Mouse (Mus musculus): ENCODE data around the gene Pcgf3. TPM values are rescaled to one million over a fixed set of nuclear protein-coding genes. Genes with fewer than 3 reads are reported as not detected.

The Pcgf3 gene
- 11.9 TPM for polyA plus RNA-seq (2014; fragmentation: Illumina TruSeq; extraction: RNeasy Lipid Tissue Mini Kit (QIAGEN cat#74804); ENCODE audit: low read depth, low replicate concordance)

DNA sequence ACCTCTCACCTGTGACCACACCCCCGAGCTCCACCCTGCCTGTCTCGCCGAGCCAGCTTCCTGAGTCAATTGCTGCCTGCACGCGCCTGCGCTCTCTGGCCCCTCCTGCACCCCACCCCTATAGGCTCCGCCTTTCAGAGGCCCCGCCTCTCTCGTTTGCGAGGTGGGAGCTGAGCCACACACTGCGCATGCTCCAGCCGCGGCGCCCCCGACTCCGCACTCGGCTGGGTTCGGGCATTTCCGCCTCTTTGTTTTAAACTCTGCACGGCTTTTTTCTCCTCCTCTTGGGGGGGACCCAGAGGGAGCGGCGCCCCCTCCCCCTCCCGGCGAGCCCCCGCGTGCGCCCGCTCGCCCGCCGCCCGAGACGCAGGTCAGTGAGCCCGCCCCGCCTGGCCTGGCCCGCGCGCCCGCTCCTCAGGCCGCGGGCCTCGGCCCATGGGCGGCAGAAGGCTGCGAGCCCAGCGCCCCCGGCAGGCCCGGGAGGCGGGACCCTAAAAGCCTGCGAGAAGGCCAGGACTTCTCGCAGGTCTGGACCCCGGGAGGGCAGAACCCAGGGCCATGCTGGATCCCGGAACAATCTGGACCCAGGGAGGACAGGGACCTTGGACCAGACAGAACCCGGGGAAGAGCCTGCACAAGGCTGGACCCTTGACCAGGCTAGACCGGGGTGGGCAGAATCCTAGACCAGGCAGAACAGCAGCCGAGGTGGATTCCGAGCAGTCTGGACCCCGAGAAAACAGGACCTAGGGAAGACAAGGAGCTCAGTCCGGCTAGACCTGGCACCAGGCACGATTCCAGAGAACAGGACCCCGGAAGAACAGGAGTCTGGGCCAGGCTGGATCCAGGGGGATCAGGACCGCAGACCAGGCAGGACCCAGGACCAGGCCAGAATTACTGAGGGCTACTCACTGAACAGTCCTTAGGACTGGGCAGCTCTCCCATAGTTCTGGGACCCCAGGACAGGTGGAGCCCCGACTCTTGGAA lies at the start of gene Pcgf3:
TSS of gene Pcgf3 (plus strand) at position 151 of the 984 bp plus-strand sequence.

GRCm38 (mm10) chr5:108433804-108434587 lies 27.0 kb upstream of the Pcgf3 start, which contains the start of gene Atp5k:
TSS of gene Atp5k (minus strand) at chr5:108434448.

DNA sequence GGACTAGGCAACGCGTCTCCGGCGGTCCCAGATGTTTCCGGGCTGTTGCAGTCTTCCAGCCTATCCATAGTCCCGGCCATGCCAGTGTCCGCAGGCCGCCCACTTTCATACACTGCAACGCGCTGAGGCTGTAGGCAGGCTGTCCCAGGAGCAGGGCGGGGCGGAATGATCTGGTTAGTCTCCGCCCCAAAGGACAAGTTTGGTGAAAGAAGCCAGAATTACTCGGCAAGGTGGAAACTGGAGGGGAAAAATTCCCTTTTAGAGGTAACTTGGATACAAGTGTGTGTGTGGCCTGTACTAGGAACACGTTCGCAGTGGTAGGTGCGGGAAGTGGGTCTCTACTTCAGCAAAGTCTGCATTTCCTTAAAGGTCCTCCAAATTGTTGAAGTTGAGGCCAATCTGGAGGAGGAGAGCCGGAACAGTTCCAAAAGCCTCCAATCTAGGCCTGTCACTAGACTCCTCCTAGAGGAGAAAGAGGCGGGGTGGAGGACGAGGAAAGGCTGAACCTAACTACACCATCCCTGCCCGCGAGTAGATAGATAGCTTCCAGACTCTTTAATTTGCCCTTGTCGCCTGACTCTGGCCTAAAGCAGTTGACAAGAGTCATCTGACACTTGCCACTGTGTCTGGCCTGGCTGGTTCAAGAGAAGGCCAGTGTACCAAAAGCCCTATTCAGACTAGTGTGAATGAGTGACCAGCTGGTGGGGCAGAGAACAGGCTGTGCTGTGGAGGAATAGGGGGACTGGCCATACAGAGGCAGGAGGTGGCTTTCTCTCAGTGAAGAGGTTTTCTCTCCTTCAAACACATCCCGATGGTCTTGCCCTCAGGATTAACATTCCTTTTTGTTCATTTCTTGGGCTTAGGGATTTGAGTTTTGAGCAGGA lies 12.0 kb upstream of the Pcgf3 start, which contains the start of gene Mfsd7a:
TSS of gene Mfsd7a (minus strand) at position 107 of the 884 bp plus-strand sequence.

DNA sequence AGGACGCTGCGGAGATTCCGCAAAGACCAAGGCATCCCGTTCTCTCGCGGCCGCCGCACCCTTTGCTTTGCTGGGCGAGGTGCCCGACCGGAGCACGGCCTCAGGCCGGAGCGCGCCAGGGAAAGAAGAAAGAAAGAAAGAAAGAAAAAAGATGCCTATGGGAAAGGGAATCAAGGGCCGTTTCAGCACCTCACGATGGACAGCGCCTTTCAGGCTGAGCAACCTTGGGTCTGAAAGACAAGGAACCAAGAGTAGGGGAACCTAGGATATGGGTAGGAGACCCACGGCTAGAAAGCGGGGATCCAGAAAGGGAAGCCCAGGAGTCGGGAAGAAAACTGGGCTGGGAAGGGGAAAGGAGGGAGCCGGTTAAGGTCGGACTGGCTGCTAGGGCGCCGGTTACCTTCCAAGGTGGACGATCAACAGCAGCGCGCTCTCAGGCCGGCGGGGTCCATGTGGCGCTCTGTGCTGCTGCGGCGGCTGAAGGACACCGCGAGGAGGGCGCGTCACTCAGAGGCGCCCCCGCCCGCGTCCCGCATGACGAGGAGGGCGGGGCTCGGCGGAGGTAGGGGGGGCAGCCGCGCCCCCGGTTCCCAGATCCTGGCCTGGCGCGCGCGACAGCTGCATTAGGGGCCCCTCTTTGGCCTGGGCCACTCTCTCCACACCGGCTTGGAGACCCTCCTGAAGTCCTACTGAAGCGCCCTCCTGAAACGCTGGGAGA lies 88.6 kb downstream of the Pcgf3 start, which contains the start of gene Cplx1:
TSS of gene Cplx1 (minus strand) at position 536 of the 718 bp plus-strand sequence.

Other genes with a start within 250 kb of the Pcgf3 start
- 21.7 TPM for gene Dr1, start 192.3 kb upstream of the Pcgf3 start, polyA plus RNA-seq (2014; fragmentation: Illumina TruSeq; extraction: RNeasy Lipid Tissue Mini Kit (QIAGEN cat#74804); ENCODE audit: low read depth, low replicate concordance)
- 11.7 TPM for gene Pigg, start 148.6 kb upstream of the Pcgf3 start, polyA plus RNA-seq (2014; fragmentation: Illumina TruSeq; extraction: RNeasy Lipid Tissue Mini Kit (QIAGEN cat#74804); ENCODE audit: low read depth, low replicate concordance)
- 1.2 TPM for gene Gm42517, start 93.3 kb upstream of the Pcgf3 start, polyA plus RNA-seq (2014; fragmentation: Illumina TruSeq; extraction: RNeasy Lipid Tissue Mini Kit (QIAGEN cat#74804); ENCODE audit: low read depth, low replicate concordance)
- gene Pde6b, start 72.8 kb upstream of the Pcgf3 start, polyA plus RNA-seq (2014; fragmentation: Illumina TruSeq; extraction: RNeasy Lipid Tissue Mini Kit (QIAGEN cat#74804); ENCODE audit: low read depth, low replicate concordance) = not detected
- gene Atp5k, start 26.8 kb upstream of the Pcgf3 start, polyA plus RNA-seq (2014; fragmentation: Illumina TruSeq; extraction: RNeasy Lipid Tissue Mini Kit (QIAGEN cat#74804); ENCODE audit: low read depth, low replicate concordance) = 3,167 TPM
- 2.4 TPM for gene Mfsd7a, start 12.3 kb upstream of the Pcgf3 start, polyA plus RNA-seq (2014; fragmentation: Illumina TruSeq; extraction: RNeasy Lipid Tissue Mini Kit (QIAGEN cat#74804); ENCODE audit: low read depth, low replicate concordance)
- 0.60 TPM for gene Cplx1, start 88.8 kb downstream of the Pcgf3 start, polyA plus RNA-seq (2014; fragmentation: Illumina TruSeq; extraction: RNeasy Lipid Tissue Mini Kit (QIAGEN cat#74804); ENCODE audit: low read depth, low replicate concordance)
- 22.1 TPM for gene Gak, start 168.5 kb downstream of the Pcgf3 start, polyA plus RNA-seq (2014; fragmentation: Illumina TruSeq; extraction: RNeasy Lipid Tissue Mini Kit (QIAGEN cat#74804); ENCODE audit: low read depth, low replicate concordance)
- gene Tmem175, start 168.5 kb downstream of the Pcgf3 start, polyA plus RNA-seq (2014; fragmentation: Illumina TruSeq; extraction: RNeasy Lipid Tissue Mini Kit (QIAGEN cat#74804); ENCODE audit: low read depth, low replicate concordance) = 12.9 TPM
- 29.6 TPM for gene Idua, start 199.1 kb downstream of the Pcgf3 start, polyA plus RNA-seq (2014; fragmentation: Illumina TruSeq; extraction: RNeasy Lipid Tissue Mini Kit (QIAGEN cat#74804); ENCODE audit: low read depth, low replicate concordance)
- gene Dgkq, start 208.4 kb downstream of the Pcgf3 start, polyA plus RNA-seq (2014; fragmentation: Illumina TruSeq; extraction: RNeasy Lipid Tissue Mini Kit (QIAGEN cat#74804); ENCODE audit: low read depth, low replicate concordance) = 11.9 TPM
- not detected for gene Slc26a1, start 214.3 kb downstream of the Pcgf3 start, polyA plus RNA-seq (2014; fragmentation: Illumina TruSeq; extraction: RNeasy Lipid Tissue Mini Kit (QIAGEN cat#74804); ENCODE audit: low read depth, low replicate concordance)
- 18.0 TPM for gene Fgfrl1, start 231.2 kb downstream of the Pcgf3 start, polyA plus RNA-seq (2014; fragmentation: Illumina TruSeq; extraction: RNeasy Lipid Tissue Mini Kit (QIAGEN cat#74804); ENCODE audit: low read depth, low replicate concordance)